Mouse (Mus musculus): ENCODE results near the gene Fosl2. TPM values are rescaled to one million over a fixed set of nuclear protein-coding genes. Genes with fewer than 3 reads are reported as not detected.

The Fosl2 gene
- polyA plus RNA-seq, 1 experiment from 2014 or later, result 0.41 TPM

DNA sequence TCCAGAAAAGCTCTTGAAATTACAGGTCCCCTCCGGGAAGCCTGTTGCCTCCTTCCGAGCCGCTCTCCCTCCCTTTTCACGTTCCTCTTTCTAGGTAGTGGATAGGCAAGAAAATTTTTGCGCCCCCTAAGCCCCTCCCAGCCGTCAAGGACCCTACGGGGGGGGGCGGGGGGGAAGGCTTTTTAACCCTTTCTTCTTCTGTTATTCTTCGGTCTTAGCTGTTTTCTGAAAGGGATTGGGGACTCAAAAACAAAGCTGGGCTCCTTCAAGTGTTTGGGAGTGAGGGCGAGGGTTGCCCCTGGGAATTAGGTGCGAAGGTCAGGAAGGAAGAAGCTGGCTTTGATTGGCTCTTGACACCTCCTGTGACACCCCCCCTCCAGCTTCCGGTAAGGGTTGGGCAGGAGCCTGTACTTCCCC, 1.5 kb downstream of the Fosl2 start:
- Histone ChIP-seq H3K27me3 (ENCODE audit: low read depth, poor library complexity, severe bottlenecking) (peaks cover 80% of the 10 kb centered on the region), H3K4me3 (peak overlapping the region; percentile 69), H3K27ac (replicated peaks) (no peak overlapping the region), H3K4me1 (peaks cover 48% of the 10 kb centered on the region), H3K36me3 (no peaks in the 10 kb centered on the region), H3K9me3 (replicated peaks) (no peaks in the 10 kb centered on the region)
- peak; percentile 21 for DNase-seq (ENCODE audit: low spot score)
- WGBS, result 1% methylated on average over 12 of the region's 12 CpGs

DNA sequence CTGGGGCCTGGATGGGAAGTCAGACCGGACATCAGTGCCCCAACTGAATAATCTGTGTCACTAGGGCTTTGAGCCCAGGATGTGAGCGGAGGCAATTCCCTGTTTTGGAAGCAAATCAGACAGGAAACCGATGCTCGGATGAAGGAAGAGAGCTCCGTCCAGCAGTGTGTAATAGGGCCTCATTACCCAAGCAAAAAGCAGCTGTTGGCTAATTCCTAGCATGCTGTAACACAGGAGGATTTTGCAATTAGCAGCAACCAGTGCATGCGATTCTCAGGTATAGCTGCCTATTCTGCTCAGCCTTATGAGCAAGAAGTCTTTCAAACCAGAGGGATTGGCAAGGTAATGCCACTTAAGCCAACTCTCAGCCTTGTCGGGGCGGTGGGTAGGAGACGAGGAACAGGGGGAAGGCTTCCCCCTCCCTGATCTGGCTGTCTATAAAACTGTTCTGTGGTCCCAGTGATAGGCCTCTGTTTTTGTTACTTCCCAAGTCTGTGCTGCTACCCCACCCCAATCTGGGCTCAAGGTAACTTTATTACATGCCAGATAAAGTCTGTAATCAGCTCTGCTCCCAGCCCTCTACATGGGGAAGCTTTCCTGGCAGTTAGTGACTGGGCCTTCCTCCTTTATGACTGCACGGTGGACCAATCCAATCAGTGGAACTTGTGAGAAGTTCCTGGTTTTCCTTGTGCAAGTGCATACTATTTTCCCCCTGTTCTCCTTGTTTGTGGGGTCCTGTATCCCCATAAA, 3.0 kb downstream of the Fosl2 start:
- peaks cover 66% of the 10 kb centered on the region for H3K27me3 ChIP-seq (ENCODE audit: low read depth, poor library complexity, severe bottlenecking)
- peaks cover 46% of the 10 kb centered on the region for H3K4me1 ChIP-seq
- WGBS, result 77% methylated on average over 10 of the region's 10 CpGs

DNA sequence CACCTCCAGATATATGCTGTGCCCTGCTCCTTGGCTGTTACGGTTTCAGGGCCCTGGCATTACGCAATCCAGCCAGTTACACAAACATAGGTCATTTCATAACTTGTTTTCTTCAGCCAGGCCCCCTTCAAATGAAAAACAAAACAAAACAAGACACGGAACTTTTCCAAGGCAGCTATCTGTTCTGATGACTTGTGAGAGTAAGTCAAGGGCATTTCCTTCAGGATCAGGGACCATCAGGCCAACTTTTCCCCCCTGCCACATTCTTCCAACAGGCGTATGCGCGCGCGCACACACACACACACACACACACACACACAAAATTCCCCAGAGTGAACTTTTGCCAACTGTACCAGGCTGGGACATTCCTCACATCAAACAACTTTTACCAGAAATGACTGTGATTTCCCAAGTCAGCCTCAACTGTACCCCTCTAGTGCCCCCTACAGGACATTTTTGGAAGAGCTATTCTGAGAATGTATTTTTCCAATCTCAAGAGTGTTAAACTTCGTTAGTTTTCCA, 4.0 kb downstream of the Fosl2 start:
- Histone ChIP-seq H3K4me1 (peaks cover 37% of the 10 kb centered on the region), H3K9me3 (replicated peaks) (no peaks in the 10 kb centered on the region), H3K36me3 (no peaks in the 10 kb centered on the region), H3K27ac (replicated peaks) (no peak overlapping the region), H3K4me3 (no peak overlapping the region), H3K27me3 (ENCODE audit: low read depth, poor library complexity, severe bottlenecking) (peaks cover 56% of the 10 kb centered on the region)
- peak; percentile 28 for DNase-seq (ENCODE audit: low spot score)
- 46% methylated on average over 9 of the region's 9 CpGs for WGBS

More for the DNA sequence above, 3.0 kb downstream of the Fosl2 start:
- DNase-seq (ENCODE audit: low spot score), result no peak
- Histone ChIP-seq H3K9me3 (replicated peaks) (no peaks in the 10 kb centered on the region), H3K4me3 (no peak overlapping the region), H3K36me3 (no peaks in the 10 kb centered on the region), H3K27ac (replicated peaks) (no peak overlapping the region)

DNA sequence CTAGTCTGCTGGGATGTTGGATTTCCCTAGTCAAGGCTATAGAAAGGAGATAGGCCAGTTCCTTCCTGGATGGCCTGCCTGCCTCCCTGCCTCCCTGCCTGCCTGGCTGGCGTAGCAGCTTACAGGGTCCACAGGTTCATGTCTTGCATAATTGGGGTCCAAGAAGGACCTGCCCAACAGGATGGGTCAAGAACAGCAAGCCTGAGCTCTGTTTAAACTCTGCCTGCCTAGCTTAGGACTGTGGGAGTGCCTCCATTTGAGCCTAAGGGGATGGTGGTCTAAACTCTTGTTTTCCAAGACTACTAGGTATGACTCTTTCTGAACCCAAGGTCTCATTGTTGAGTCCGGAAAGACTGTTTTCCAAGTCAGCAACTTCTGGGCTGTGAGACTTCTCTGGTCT, 6.3 kb downstream of the Fosl2 start:
- Histone ChIP-seq H3K27ac (replicated peaks) (no peak overlapping the region), H3K4me1 (peaks cover 15% of the 10 kb centered on the region), H3K27me3 (ENCODE audit: low read depth, poor library complexity, severe bottlenecking) (peaks cover 33% of the 10 kb centered on the region), H3K36me3 (no peaks in the 10 kb centered on the region), H3K4me3 (no peak overlapping the region), H3K9me3 (replicated peaks) (no peaks in the 10 kb centered on the region)
- no peak for DNase-seq (ENCODE audit: low spot score)
- WGBS, result 79% methylated on average over 2 of the region's 2 CpGs

DNA sequence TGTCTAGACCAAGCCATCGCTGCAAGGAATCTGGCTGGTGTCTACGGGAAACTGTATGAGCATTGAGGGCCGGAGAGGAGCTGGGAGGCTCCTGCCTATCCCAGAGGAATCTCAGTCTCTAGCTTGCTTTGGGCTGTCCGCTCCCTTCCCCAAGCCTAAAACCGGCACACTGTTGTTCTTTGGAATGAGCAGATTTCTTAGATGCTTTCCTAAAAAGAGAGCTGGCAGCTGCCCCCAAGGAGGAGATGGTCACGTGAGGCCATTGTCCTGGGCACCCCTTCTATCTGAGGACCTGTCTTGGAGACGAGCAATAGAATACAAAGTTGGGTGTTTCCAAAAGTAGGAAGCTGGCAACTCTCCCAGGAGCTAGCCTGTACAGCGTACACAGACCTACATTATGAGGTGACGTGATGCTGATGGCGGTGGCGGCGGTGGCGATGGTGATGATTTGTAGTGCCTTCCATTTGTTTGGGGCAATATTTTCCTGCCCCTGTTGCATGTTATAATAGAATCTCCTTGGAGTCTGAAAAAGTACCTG, 7.9 kb downstream of the Fosl2 start:
- WGBS, result 78% methylated on average over 13 of the region's 13 CpGs
- Histone ChIP-seq H3K27ac (replicated peaks) (no peak overlapping the region), H3K36me3 (no peaks in the 10 kb centered on the region), H3K9me3 (replicated peaks) (no peaks in the 10 kb centered on the region), H3K4me3 (no peak overlapping the region), H3K4me1 (peaks cover 9% of the 10 kb centered on the region), H3K27me3 (ENCODE audit: low read depth, poor library complexity, severe bottlenecking) (peaks cover 17% of the 10 kb centered on the region)
- DNase-seq (ENCODE audit: low spot score), result no peak

DNA sequence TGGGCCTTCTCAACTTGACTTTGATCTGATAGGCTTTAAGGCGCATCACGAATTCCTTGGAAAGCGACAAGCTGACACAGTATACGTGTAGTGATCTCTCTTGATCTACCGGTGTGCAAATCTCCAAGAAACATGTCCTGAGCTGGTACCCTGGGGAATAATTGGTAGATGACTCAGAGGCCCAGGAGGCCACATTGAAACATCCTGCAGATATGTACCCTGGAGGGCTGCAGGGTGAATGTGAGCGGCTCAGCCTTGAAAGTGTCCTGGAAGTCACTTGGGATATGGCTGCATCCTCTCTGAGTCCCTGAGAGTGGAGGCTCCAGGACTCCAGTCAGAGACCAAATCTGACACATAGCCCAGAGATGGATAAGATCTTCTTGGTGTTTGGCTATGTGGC, 10.7 kb downstream of the Fosl2 start:
- Histone ChIP-seq H3K4me3 (no peak overlapping the region), H3K27ac (replicated peaks) (no peak overlapping the region), H3K9me3 (replicated peaks) (no peaks in the 10 kb centered on the region), H3K36me3 (no peaks in the 10 kb centered on the region), H3K27me3 (ENCODE audit: low read depth, poor library complexity, severe bottlenecking) (peaks cover 23% of the 10 kb centered on the region), H3K4me1 (peaks cover 21% of the 10 kb centered on the region)
- 93% methylated on average over 6 of the region's 6 CpGs for WGBS
- DNase-seq (ENCODE audit: low spot score), result no peak

DNA sequence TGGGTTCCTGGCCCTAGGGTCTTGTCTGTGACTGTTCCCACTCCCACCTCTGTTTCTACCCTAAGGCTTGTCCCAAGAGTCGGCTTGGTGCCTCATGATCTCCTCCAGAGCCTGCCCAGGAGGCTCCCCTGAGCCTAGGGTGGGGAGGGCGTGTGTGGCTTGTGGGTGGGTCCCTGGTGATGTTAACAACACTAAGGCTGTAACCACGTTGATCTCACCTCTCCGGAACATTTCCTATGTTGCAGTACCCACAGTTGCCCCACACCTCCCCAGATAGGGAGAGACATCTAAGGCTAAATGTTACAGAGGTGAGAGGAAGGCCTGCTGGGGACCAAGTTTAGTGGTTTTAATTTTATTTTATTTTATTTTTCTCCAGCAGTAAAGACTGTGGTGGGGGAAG, 13.0 kb downstream of the Fosl2 start:
- 84% methylated on average over 4 of the region's 4 CpGs for WGBS
- Histone ChIP-seq H3K27me3 (ENCODE audit: low read depth, poor library complexity, severe bottlenecking) (peaks cover 33% of the 10 kb centered on the region), H3K9me3 (replicated peaks) (no peaks in the 10 kb centered on the region), H3K27ac (replicated peaks) (no peak overlapping the region), H3K4me1 (peaks cover 35% of the 10 kb centered on the region), H3K36me3 (no peaks in the 10 kb centered on the region), H3K4me3 (no peak overlapping the region)
- no peak for DNase-seq (ENCODE audit: low spot score)

DNA sequence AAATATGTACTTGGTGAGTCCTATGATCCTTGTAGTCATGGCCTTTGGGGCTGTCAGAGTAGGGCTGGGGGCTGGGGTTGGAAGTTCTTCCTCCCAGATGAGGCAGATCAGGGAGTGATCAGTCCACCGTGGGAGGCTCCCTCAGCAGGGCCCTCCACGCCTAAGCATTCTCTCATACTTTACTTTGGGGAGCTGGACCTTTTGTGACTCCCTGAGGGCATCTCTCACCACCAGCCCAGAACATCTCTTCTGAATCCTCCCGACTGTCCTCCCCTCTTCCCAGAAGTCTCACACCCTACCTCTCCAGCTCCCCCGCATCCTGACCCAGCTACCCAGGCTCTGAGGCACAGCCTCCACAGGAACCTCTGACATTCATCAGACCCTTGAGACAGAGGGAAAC, 15.6 kb downstream of the Fosl2 start:
- H3K4me1 ChIP-seq, result peaks cover 50% of the 10 kb centered on the region
- 50% methylated on average over 4 of the region's 4 CpGs for WGBS
- no peak for DNase-seq (ENCODE audit: low spot score)
- H3K27ac ChIP-seq (replicated peaks), result no peak overlapping the region
- H3K36me3 ChIP-seq, result no peaks in the 10 kb centered on the region
- H3K27me3 ChIP-seq (ENCODE audit: low read depth, poor library complexity, severe bottlenecking), result peaks cover 45% of the 10 kb centered on the region
- no peaks in the 10 kb centered on the region for H3K9me3 ChIP-seq (replicated peaks)
- no peak overlapping the region for H3K4me3 ChIP-seq

DNA sequence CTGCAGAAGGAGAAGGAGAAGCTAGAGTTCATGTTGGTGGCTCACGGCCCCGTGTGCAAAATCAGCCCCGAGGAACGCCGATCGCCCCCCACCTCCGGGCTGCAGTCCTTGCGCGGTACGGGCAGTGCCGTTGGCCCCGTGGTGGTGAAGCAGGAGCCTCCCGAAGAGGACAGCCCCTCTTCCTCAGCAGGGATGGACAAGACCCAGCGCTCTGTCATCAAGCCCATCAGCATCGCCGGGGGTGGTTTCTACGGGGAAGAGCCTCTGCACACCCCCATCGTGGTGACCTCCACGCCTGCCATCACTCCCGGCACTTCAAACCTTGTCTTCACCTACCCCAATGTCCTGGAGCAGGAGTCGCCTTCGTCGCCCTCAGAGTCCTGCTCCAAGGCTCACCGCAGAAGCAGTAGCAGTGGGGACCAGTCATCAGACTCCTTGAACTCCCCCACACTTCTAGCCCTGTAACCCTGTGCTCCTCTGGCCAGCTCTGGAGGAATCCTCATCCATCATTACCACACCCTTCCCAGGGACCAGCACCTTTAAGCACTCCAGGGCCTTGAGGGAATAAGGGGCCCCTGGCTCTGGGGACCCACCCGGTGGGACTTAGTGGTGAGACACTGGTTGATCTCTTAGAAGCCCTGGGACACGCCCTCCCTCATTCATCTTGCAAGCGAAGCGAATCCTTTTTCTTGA, 17.3 kb downstream of the Fosl2 start:
- no peaks in the 10 kb centered on the region for H3K36me3 ChIP-seq
- H3K4me1 ChIP-seq, result peaks cover 50% of the 10 kb centered on the region
- peak overlapping the region; percentile 76 for H3K27ac ChIP-seq (replicated peaks)
- WGBS, result 63% methylated on average over 28 of the region's 28 CpGs
- H3K27me3 ChIP-seq (ENCODE audit: low read depth, poor library complexity, severe bottlenecking), result peaks cover 45% of the 10 kb centered on the region
- peak overlapping the region; percentile 39 for H3K4me3 ChIP-seq
- DNase-seq (ENCODE audit: low spot score), result peak; percentile 57
- H3K9me3 ChIP-seq (replicated peaks), result no peaks in the 10 kb centered on the region

DNA sequence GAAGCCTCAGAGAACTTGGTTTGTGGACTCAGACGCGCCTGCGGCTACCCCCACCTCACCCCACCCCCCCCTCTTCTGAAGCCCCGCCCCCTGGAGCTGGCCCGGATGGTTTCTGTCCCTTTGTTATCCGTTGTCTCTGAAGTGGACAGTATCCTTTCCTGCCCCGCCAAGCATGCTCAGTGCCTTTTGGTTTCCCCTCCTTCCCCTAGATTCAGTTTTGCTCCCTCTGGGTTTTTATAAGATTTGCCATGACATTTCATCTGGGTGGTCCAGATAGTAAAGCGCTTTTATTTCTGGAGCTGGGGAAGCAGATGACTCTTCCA, 17.8 kb downstream of the Fosl2 start:
- peaks cover 50% of the 10 kb centered on the region for H3K4me1 ChIP-seq
- 12% methylated on average over 8 of the region's 8 CpGs for WGBS
- H3K27ac ChIP-seq (replicated peaks), result peak overlapping the region; percentile 76

DNA sequence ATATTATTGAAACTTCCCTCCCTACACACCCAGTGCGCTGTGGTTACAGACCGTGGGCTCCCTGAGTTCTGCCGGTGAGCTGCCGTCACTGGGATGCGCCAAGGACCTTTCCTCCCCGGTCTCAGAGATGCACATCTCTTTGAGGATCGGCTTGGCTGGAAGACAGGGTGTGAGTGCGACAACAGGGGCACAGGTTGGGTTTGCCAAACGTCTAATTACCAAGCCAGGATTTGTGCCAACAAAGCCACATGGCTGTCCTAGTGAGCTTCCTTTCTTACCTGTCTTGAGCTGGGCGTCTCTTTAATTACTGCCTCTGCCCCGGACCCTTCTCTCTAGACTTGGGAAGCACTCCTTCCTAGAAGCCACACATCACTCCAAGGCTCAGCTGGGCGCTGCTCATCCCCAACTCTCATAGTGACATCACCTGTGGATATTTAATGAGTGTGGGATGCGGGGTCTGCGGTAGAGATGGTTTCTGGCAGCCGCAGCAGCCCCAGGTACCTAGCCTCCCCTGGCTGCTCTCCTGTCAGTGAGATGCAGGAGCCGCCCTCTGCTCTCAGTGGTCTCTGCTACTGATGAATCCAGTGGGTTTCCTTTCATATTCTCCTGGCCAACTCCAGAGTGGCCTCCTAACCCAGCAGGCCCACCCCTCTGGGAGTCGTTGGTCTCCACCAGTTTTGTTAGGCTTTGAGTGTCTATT, 18.3 kb downstream of the Fosl2 start:
- Histone ChIP-seq H3K4me1 (peaks cover 50% of the 10 kb centered on the region), H3K36me3 (no peaks in the 10 kb centered on the region), H3K27me3 (ENCODE audit: low read depth, poor library complexity, severe bottlenecking) (peaks cover 45% of the 10 kb centered on the region), H3K9me3 (replicated peaks) (no peaks in the 10 kb centered on the region), H3K4me3 (peak overlapping the region; percentile 39), H3K27ac (replicated peaks) (peak overlapping the region; percentile 76)
- WGBS, result 71% methylated on average over 17 of the region's 17 CpGs
- DNase-seq (ENCODE audit: low spot score), result peak; percentile 20

More for the DNA sequence above, 17.8 kb downstream of the Fosl2 start:
- no peak for DNase-seq (ENCODE audit: low spot score)
- H3K9me3 ChIP-seq (replicated peaks), result no peaks in the 10 kb centered on the region
- H3K27me3 ChIP-seq (ENCODE audit: low read depth, poor library complexity, severe bottlenecking), result peaks cover 45% of the 10 kb centered on the region
- peak overlapping the region; percentile 39 for H3K4me3 ChIP-seq
- no peaks in the 10 kb centered on the region for H3K36me3 ChIP-seq

DNA sequence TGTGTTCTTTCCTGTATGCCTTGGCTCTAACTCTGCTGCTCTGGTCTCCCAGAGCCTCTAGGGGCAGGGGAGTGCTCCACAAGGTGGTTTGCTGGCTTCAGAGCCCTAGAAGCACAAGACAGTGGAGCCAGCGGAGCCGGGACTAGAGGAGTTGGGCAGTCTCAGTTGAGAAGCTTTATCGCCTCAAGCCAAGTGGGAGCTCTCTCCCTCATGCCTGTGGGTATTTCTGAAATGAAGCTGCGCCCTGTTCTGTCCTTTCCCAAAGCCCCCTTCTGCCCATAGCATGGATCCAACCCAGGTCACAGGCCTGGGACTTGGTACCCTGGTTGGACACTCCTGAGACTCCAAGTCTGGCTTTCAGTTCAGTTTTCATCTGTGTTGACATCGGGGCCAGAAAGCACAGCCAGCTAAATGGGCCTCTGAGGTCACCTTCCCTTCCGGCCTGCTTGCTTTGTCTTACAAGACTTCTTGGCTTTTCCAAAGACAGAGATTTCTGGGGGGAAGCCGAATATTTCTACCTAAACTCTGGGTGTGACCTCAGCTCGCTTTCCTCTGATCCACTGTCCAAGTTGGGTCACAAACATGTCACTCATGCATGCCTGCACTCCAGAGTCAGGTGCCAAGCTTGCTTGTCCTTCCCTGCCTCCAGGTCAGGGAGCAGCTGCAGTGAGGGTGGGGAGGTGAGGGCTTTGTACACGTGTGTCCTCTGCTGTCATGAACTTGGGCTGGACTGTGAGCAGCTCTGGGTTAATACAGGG, 19.5 kb downstream of the Fosl2 start:
- 83% methylated on average over 9 of the region's 9 CpGs for WGBS
- Histone ChIP-seq H3K9me3 (replicated peaks) (no peaks in the 10 kb centered on the region), H3K4me1 (peaks cover 48% of the 10 kb centered on the region), H3K27ac (replicated peaks) (no peak overlapping the region), H3K4me3 (no peak overlapping the region), H3K27me3 (ENCODE audit: low read depth, poor library complexity, severe bottlenecking) (peaks cover 39% of the 10 kb centered on the region), H3K36me3 (no peaks in the 10 kb centered on the region)
- DNase-seq (ENCODE audit: low spot score), result no peak
